ENCODE assay signal across 19 mouse cellular contexts in genomic region chr1:132749217-132749884, GRCm38 (mm10). TPM values are rescaled to one million over a fixed set of nuclear protein-coding genes. Genes with fewer than 3 reads are reported as not detected.
"Had no signal": no experiment of that assay in that cellular context is flagged by ENCODE, and none has a peak within 500 bp of the region (broad histone marks: within the 10 kb centered on the region; RNA-seq: fewer than 3 reads in every experiment).

No protein-coding gene starts in this region.

- DNase-seq: gastrocnemius, adult 2 months; gastrocnemius, postnatal 10 days; gastrocnemius, postnatal 25 days; heart, adult 18-20 months; heart, postnatal 10 days; heart, postnatal 4 days; kidney, adult 18-20 months; kidney, adult 8-10 months; kidney, postnatal 10 days; kidney, postnatal 25 days; kidney, postnatal 4 days; layer of hippocampus, adult 9-11 months; layer of hippocampus, postnatal 36 days had no signal

- ATAC-seq: forebrain, embryonic 16.5 days; inflammation-experienced regulatory T-cells, adult 6 months; intestine, embryonic 15.5 days; intestine, postnatal 0 days; liver, embryonic 12.5 days had no signal

RNA-seq across cellular contexts. Expression of gene Nfasc, which starts 7.8 kb away (rescaled TPM):
- total RNA-seq: granulocyte monocyte progenitor cell, adult 5-6 weeks had no signal
